Mouse (Mus musculus) mouse trophoblast stem cell (cell line): ENCODE results near the gene Cryz.

Source experiments
- in situ Hi-C, 2 experiments: fragments of 300-500 bp; cut with MseI, MboI; formaldehyde crosslinking; loops; 2 replicates in 1 of 2; 3 replicates in 1 of 2; pipeline ENCODE4 v1.15.1; 2025

The Cryz gene

GRCm38 (mm10) chr3:154596488-154596933 lies at the start of gene Cryz:
TSS of gene Cryz (plus strand) at chr3:154596711.
- in situ Hi-C loops = no loop called here

GRCm38 (mm10) chr3:154547549-154548426 lies 48.7 kb upstream of the Cryz start:
- in situ Hi-C loops = no loop called here

GRCm38 (mm10) chr3:154548868-154549301 lies 47.6 kb upstream of the Cryz start:
- in situ Hi-C loops = no loop called here

- in situ Hi-C loops = no loop called here
These were observed 46.0 kb upstream of the Cryz start for GRCm38 (mm10) chr3:154550326-154551034.

- in situ Hi-C loops = no loop called here
These were observed 45.5 kb upstream of the Cryz start for GRCm38 (mm10) chr3:154551035-154551411.

- in situ Hi-C loops = no loop called here
These were observed 34.3 kb upstream of the Cryz start for GRCm38 (mm10) chr3:154562192-154562591.

- in situ Hi-C loops = no loop called here
These were observed 31.1 kb upstream of the Cryz start for GRCm38 (mm10) chr3:154565437-154565836.

GRCm38 (mm10) chr3:154570029-154570575 lies 26.4 kb upstream of the Cryz start:
- in situ Hi-C loops = loop anchor here (5.0 kb wide), 2 partner anchors 298 to 303 kb away; no protein-coding TSS in a partner anchor

GRCm38 (mm10) chr3:154570786-154571185 lies 25.7 kb upstream of the Cryz start:
- in situ Hi-C loops = loop anchor here (5.0 kb wide), 2 partner anchors 298 to 303 kb away; no protein-coding TSS in a partner anchor

GRCm38 (mm10) chr3:154572341-154572972 lies 24.1 kb upstream of the Cryz start:
- in situ Hi-C loops = loop anchor here (5.0 kb wide), 2 partner anchors 300 to 305 kb away; no protein-coding TSS in a partner anchor

GRCm38 (mm10) chr3:154573666-154574065 lies 22.8 kb upstream of the Cryz start:
- in situ Hi-C loops = loop anchor here (5.0 kb wide), 2 partner anchors 301 to 306 kb away; no protein-coding TSS in a partner anchor

GRCm38 (mm10) chr3:154577895-154578294 lies 18.6 kb upstream of the Cryz start:
- in situ Hi-C loops = no loop called here

GRCm38 (mm10) chr3:154584351-154584750 lies 12.2 kb upstream of the Cryz start:
- in situ Hi-C loops = no loop called here

- in situ Hi-C loops = no loop called here
These were observed 5.5 kb upstream of the Cryz start for GRCm38 (mm10) chr3:154590971-154591370.

GRCm38 (mm10) chr3:154591621-154592020 lies 4.9 kb upstream of the Cryz start:
- in situ Hi-C loops = no loop called here

- in situ Hi-C loops = no loop called here
These were observed 2.9 kb upstream of the Cryz start for GRCm38 (mm10) chr3:154593596-154593995.

- in situ Hi-C loops = no loop called here
These were observed 2.4 kb upstream of the Cryz start for GRCm38 (mm10) chr3:154594156-154594555.

GRCm38 (mm10) chr3:154596934-154597554 lies 533 bp downstream of the Cryz start, which contains the start of gene Tyw3:
TSS of gene Tyw3 (minus strand) at chr3:154597104.
- in situ Hi-C loops = no loop called here

GRCm38 (mm10) chr3:154597561-154597960 lies 1.1 kb downstream of the Cryz start:
- in situ Hi-C loops = no loop called here

GRCm38 (mm10) chr3:154602141-154602540 lies 5.6 kb downstream of the Cryz start:
- in situ Hi-C loops = no loop called here

GRCm38 (mm10) chr3:154604871-154605270 lies 8.4 kb downstream of the Cryz start:
- in situ Hi-C loops = no loop called here
